Mouse (Mus musculus) neural tube, embryonic 11.5 days (tissue): Measurements from ENCODE around the gene Srsf1. TPM values are rescaled to one million over a fixed set of nuclear protein-coding genes. Genes with fewer than 3 reads are reported as not detected.

ENCODE experiments used
- ATAC-seq: fragments of 200-750 bp; cut with Nextera tagmentation; 2 replicates; pipeline ENCODE4 v1.8.0; 2017; ENCODE audit warnings: moderate number of reproducible peaks, mild to moderate bottlenecking, moderate TSS enrichment, moderate library complexity; ENCODE audit not compliant: insufficient read depth, low FRiP score, low TSS enrichment
- DNase-seq: peaks from one replicate; pipeline ENCODE4 v3.0.0-alpha.2; 2015; ENCODE audit warnings: low spot score
- H3K27ac ChIP-seq: fragments of 300-500 bp; sonication (generic); 2 replicates; pipeline ENCODE4 v1.5.1; 2014; ENCODE audit warnings: low read depth, mild to moderate bottlenecking, low read length
- H3K27me3 ChIP-seq: fragments of 300-500 bp; sonication (generic); 2 replicates; pipeline ENCODE4 v1.6.1; 2014; ENCODE audit warnings: mild to moderate bottlenecking, low read length, mixed read lengths; ENCODE audit not compliant: control insufficient read depth, insufficient read depth
- H3K36me3 ChIP-seq: fragments of 300-500 bp; sonication (generic); 2 replicates; pipeline ENCODE4 v1.6.1; 2014; ENCODE audit warnings: mild to moderate bottlenecking, low read length, moderate library complexity, mixed read lengths; ENCODE audit not compliant: control insufficient read depth, insufficient read depth
- H3K4me1 ChIP-seq: fragments of 300-500 bp; sonication (generic); 2 replicates; pipeline ENCODE4 v1.6.1; 2014; ENCODE audit warnings: low read length, mixed read lengths; ENCODE audit not compliant: control insufficient read depth, insufficient read depth
- H3K4me2 ChIP-seq: fragments of 300-500 bp; sonication (generic); 2 replicates; pipeline ENCODE4 v1.6.1; 2014; ENCODE audit warnings: low read depth, mild to moderate bottlenecking, moderate library complexity
- H3K4me3 ChIP-seq: fragments of 300-500 bp; sonication (generic); 2 replicates; pipeline ENCODE4 v1.5.1; 2014; ENCODE audit warnings: low read depth, low read length
- H3K9ac ChIP-seq: fragments of 300-500 bp; sonication (generic); 2 replicates; pipeline ENCODE4 v1.6.1; 2014; ENCODE audit warnings: mild to moderate bottlenecking, low read length
- H3K9me3 ChIP-seq: fragments of 300-500 bp; sonication (generic); 2 replicates; pipeline ENCODE4 v1.6.1; 2016; ENCODE audit warnings: low read length; ENCODE audit not compliant: control insufficient read depth
- WGBS: fragments of 180-500 bp; shearing (Covaris S2); extraction: QIAGEN DNeasy Blood & Tissue Kit; methylation state at CpG from one replicate; pipeline ENCODE4 v1.1.7; 2014; 5-methylcytosine and 5-hydroxymethylcytosine counted together
- polyA plus RNA-seq: library from polyadenylated mRNA; unstranded; fragments of >200 nt; fragmentation: Nextera tagmentation; extraction: Ambion mirVana; gene quantifications from 2 replicates; pipeline ENCODE4 v1.2.1, GENCODE M21; 2014

Gene Srsf1
- polyA plus RNA-seq, 1 experiment from 2014 or later: 497 TPM

DNA sequence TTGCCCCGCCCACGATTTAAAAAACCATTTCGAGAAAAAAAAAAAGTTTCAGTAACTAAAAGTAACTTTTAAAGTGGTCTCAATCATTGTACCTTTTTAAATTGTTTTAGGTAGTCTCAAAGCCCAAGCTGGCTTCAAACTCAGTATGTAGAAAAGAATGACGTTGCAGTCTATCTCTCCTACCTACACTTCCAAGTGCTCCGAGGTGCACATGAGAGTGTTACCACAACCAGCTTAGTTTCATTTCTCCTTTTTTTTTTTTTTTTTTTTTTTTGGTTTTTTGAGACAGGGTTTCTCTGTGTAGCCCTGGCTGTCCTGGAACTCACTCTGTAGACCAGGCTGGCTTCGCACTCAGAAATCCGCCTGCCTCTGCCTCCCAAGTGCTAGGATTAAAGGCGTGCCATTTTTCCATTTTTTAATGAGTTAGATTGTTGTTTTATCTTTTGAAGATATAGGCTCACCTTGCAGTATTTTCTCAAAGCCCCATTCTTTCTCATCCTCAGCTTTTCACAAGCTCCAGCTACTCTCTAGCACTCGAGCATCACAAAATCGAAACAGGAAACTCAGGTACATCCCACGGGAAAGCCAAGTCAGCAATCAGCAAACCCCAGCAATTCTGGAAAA, 34.4 kb upstream of the Srsf1 start:
- Histone ChIP-seq H3K9me3 (no peaks in the 10 kb centered on the region), H3K4me3 (no peak overlapping the region), H3K27me3 (no peaks in the 10 kb centered on the region), H3K27ac (no peak overlapping the region), H3K4me1 (0 out of 2 replicates have a peak, but pooled peaks cover 2% of the 10 kb centered on the region), H3K9ac (no peak overlapping the region), H3K36me3 (no peaks in the 10 kb centered on the region), H3K4me2 (no peak overlapping the region)
- WGBS: 90% methylated on average over 11 of the region's 11 CpGs
- DNase-seq: no peak
- no peak for ATAC-seq

DNA sequence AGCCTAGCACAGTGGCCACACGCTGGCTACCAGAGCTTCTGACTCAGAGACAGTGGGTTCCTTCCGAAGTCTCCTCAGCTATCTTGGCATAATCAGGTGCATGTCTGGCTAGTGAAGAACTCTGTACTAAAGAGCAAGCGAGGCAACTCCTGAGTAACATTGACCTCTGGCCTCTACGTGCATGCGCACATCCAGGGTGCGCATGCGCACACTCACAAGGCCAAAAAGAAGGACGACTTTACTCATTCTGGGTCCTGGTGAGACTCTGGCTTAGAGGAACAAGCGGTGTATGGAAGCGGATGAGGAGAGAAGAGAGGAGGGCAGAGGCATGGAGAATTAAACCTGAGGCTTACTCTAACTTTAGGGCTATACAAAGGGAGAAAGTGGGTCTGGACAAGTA, 33.5 kb upstream of the Srsf1 start:
- ATAC-seq (no peak), DNase-seq (no peak)
- 92% methylated on average over 10 of the region's 10 CpGs for WGBS
- 0 out of 2 replicates have a peak, but pooled peaks cover 2% of the 10 kb centered on the region for H3K4me1 ChIP-seq
- H3K27ac ChIP-seq: no peak overlapping the region
- no peak overlapping the region for H3K4me3 ChIP-seq
- H3K9me3 ChIP-seq: no peaks in the 10 kb centered on the region
- no peaks in the 10 kb centered on the region for H3K36me3 ChIP-seq
- no peaks in the 10 kb centered on the region for H3K27me3 ChIP-seq
- no peak overlapping the region for H3K9ac ChIP-seq
- no peak overlapping the region for H3K4me2 ChIP-seq

DNA sequence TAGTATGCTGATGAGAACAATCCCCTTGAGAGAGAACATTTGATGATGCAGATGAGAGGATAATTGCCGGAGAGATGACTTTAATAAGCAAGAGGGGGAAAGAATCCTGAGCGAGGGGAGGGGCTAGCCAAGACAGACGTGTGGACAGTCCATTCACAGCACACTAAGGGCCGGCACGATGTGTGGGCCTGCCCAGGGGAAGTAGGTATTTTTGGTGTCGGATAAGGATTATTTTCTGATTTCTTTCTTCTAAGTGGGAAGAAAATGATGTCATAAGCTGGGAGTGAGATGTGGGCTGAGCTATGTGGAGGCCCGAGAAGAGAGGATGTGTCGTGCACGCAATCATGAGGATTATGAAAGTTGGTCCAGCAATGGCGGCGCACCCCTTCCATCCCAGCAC, 32.0 kb upstream of the Srsf1 start:
- 93% methylated on average over 11 of the region's 11 CpGs for WGBS

DNA sequence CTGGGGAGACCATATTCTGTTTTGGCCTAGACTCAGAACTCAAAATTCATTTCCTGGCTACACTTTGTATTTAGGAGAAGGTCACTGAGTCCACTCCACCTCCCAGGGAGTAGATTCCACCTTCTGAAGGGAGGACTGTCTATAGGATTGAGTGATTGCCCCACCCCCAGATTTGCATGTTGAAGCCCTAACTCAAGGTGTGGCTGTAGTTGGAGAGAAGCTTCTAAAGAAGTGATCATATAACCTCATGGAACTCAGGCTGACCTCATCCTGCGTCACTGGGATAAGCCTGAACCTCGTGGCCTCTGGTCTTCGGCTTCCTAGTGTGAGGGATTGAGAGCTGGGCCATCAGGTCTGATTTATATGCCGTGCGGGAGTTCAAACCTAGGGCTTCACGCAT, 31.4 kb upstream of the Srsf1 start:
- Histone ChIP-seq H3K36me3 (no peaks in the 10 kb centered on the region), H3K27me3 (no peaks in the 10 kb centered on the region), H3K27ac (no peak overlapping the region), H3K4me1 (no peaks in the 10 kb centered on the region), H3K4me3 (no peak overlapping the region), H3K9ac (no peak overlapping the region), H3K4me2 (no peak overlapping the region), H3K9me3 (no peaks in the 10 kb centered on the region)
- whole genome bisulfite sequencing: 69% methylated on average over 6 of the region's 6 CpGs
- DNase-seq (no peak), ATAC-seq (no peak)

More for the DNA sequence above, 32.0 kb upstream of the Srsf1 start:
- Histone ChIP-seq H3K4me1 (no peaks in the 10 kb centered on the region), H3K36me3 (no peaks in the 10 kb centered on the region), H3K9me3 (no peaks in the 10 kb centered on the region), H3K9ac (no peak overlapping the region), H3K27ac (no peak overlapping the region), H3K4me2 (no peak overlapping the region), H3K4me3 (no peak overlapping the region), H3K27me3 (no peaks in the 10 kb centered on the region)
- no peak for ATAC-seq
- no peak for DNase-seq

DNA sequence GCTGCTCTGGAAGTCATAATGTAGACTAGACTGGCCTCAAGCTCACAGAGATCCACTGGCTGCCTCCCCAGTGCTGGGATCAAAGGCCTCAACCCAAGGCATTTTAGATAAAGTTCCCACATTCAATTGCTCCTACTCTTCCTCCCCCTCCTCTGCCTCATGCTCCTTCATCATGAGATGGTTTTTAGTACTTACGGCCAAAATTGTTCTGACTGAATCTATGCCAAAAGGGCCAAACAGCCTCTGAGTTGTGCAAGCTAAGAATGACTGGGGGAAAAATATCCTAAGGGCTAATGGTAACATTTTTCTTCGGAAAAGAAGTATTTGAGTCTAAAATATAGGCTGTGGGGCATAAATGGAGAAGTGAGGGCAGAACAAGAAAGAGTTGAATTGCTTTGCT, 23.2 kb upstream of the Srsf1 start:
- Histone ChIP-seq H3K4me2 (no peak overlapping the region), H3K9ac (no peak overlapping the region), H3K27ac (no peak overlapping the region), H3K9me3 (no peaks in the 10 kb centered on the region), H3K4me3 (no peak overlapping the region), H3K36me3 (no peaks in the 10 kb centered on the region), H3K4me1 (no peaks in the 10 kb centered on the region), H3K27me3 (no peaks in the 10 kb centered on the region)
- 76% methylated on average over 2 of the region's 2 CpGs for WGBS
- ATAC-seq: no peak
- DNase-seq: no peak

DNA sequence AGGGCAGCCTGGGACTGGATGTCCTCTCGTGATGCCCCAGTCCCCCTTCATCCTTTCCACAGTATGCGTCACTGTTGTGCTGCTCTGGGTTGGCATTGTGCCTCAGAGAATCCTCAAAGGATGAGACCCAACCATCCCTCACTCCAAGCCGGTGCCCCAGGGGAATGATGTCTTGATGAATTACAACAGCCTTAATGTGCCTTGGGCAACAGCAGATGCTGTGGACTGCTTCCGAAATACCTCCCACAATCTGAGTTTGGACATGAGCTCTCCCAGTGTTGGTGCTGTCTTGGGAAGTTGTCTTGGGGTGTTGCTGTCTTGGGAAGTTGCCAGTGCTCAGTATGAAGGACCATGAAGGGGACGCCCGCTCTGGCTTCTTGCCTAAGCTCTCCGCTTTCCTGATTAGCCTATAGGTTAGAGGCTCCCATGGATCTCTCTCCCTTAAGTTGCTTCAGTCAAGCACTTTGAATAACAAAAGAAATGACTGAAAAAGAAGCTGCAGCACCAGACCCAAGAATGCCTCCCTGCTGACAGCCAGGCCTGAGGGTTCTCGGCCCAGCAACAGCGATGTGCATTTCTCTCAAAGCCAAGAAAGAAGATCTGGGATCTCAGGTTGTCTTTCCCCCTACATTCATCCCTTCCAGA, 19.7 kb upstream of the Srsf1 start:
- H3K4me1 ChIP-seq: no peaks in the 10 kb centered on the region
- no peak overlapping the region for H3K27ac ChIP-seq
- H3K4me3 ChIP-seq: no peak overlapping the region
- H3K4me2 ChIP-seq: no peak overlapping the region
- no peaks in the 10 kb centered on the region for H3K9me3 ChIP-seq
- ATAC-seq: no peak
- 54% methylated on average over 9 of the region's 9 CpGs for WGBS
- DNase-seq: no peak
- H3K27me3 ChIP-seq: no peaks in the 10 kb centered on the region
- H3K36me3 ChIP-seq: no peaks in the 10 kb centered on the region
- H3K9ac ChIP-seq: no peak overlapping the region

DNA sequence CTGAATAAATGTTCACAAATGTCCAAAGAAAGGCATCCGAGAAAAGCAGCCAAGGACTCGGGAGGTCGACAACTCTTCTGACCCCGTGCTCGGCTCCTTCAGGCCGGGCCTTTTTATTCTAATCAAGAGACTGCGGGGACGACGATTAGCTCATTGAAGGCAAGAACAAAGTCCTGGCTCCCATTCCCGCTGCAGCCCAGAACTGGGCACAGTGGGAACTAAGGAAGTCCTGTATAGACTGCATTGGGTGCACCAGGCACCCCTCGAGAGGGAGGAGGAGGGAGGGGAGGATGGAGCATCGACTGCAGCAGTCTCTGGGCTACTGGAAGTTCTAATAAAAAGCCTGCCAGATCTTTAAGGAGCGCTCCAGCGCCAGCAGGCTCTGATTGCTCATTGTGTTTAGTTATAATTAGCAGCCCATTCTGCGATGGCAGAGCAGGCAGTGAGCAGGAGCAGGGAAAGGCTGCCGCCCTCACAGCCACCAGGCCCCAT, 18.9 kb upstream of the Srsf1 start:
- DNase-seq (no peak), ATAC-seq (no peak)
- Histone ChIP-seq H3K27ac (no peak overlapping the region), H3K9ac (no peak overlapping the region), H3K9me3 (no peaks in the 10 kb centered on the region), H3K36me3 (no peaks in the 10 kb centered on the region), H3K4me2 (no peak overlapping the region), H3K4me1 (no peaks in the 10 kb centered on the region), H3K4me3 (no peak overlapping the region), H3K27me3 (no peaks in the 10 kb centered on the region)
- 11% methylated on average over 16 of the region's 16 CpGs for WGBS

DNA sequence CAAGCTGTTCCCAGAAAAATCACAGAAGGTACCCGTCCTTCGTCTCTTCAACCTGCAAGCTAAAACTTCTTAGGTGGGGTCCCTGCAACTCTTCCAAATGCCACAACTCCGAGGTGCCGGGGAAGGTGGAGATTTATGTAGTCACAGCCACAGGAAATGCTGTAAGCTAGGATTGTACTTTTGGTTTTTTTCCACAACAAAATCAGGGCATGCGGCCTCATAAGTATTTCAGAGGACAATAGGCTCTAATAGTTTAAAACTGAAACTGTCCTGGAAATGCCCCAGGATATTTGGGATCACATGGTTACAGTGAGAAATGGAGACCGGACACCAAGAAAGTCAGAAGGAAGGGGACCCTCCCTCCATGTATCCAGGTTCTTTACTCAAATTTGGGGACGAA, 17.0 kb upstream of the Srsf1 start:
- no peak overlapping the region for H3K27ac ChIP-seq
- 90% methylated on average over 7 of the region's 7 CpGs for WGBS
- no peaks in the 10 kb centered on the region for H3K9me3 ChIP-seq
- DNase-seq: no peak
- H3K9ac ChIP-seq: no peak overlapping the region
- no peaks in the 10 kb centered on the region for H3K4me1 ChIP-seq
- no peak for ATAC-seq
- H3K36me3 ChIP-seq: no peaks in the 10 kb centered on the region
- no peaks in the 10 kb centered on the region for H3K27me3 ChIP-seq
- H3K4me3 ChIP-seq: no peak overlapping the region
- no peak overlapping the region for H3K4me2 ChIP-seq

DNA sequence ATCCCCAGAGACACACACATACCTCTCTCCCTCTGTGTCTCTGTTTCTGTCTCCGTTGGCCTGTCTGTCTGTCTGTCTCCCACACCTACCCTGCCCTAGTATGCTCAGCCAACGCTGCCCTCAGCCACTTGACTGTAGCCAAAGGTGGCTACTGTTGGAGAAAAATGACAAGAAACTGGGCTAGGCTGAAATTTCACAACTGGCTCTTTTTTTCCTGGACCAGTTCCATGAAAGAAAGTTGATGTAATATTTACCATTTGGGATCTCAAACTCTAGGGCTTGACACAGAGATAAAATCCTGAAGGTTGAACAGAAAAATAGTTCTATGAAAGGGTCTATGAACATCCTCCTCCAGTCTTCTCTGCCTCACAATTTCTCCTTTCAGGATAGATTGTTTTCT, 16.3 kb upstream of the Srsf1 start:
- Histone ChIP-seq H3K4me2 (no peak overlapping the region), H3K9ac (no peak overlapping the region), H3K4me1 (no peaks in the 10 kb centered on the region), H3K27ac (no peak overlapping the region), H3K27me3 (no peaks in the 10 kb centered on the region), H3K4me3 (no peak overlapping the region), H3K36me3 (no peaks in the 10 kb centered on the region), H3K9me3 (no peaks in the 10 kb centered on the region)
- WGBS: 78% methylated on average over 2 of the region's 2 CpGs
- DNase-seq (no peak), ATAC-seq (no peak)
